Mouse (Mus musculus): ENCODE results near the gene Supt3. TPM values are rescaled to one million over a fixed set of nuclear protein-coding genes. Genes with fewer than 3 reads are reported as not detected.

Supt3 gene
- total RNA-seq, 2 experiments from 2014 or later, result 19.4 to 20.5 TPM

DNA sequence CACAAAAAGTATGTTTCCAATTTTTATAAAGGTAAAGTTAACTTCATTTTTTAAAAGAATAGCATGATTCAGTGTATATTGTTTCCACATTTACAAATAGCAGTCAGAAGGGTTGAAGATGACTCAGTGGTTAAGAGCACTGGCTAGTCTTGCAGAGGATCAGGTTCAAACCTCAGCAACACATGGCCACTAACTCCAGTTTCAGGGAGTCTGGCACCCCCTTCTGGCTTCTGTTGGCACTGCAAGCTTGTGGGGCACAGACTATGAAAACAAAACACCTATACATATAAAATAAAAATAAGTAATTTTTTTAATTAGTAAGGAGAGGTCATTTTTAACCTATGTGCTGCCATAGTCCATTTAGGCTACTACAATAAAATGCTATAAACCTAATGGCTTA is 268.9 kb downstream of the Supt3 start:
- ATAC-seq (replicated peaks; ENCODE audit: low FRiP score, poor library complexity, severe bottlenecking), result no peak

DNA sequence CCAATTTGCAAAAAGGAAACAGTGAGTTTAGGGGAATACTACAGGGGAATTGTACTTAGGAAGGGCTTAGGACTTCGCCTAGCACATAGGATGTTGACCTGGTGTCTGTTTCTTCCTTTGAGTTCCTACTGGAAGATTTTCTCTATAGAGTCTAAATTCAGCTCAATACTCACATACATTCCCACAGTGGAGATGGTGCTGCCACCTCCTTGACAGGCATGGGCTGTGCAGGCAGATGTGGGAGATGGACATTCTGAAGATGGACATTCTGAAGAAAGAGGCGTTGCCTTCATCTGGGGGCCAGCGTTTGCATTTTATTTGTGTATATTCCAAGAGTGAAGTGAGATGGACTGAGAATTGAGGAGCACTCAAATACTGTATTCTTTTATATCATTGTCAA is 269.6 kb downstream of the Supt3 start:
- no peak for ATAC-seq (replicated peaks; ENCODE audit: low FRiP score, poor library complexity, severe bottlenecking)

DNA sequence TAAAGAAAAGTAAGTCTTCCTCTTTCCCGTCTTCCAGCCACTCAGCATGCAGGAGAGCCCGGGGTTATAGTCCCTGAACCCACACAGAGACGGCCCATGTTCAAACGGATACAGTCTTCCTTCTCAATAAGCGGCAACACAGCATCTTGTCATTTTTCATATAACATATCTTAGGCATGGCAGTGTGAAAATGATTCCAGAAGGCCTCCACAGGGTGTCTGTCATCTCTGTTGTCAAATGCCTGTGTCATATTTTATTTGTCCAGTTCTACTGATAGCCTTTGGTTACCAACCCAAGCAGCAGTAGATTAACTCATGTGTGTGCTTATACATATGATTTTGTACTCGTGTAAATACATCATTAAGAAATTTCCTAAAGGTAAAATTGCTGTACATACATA is 270.3 kb downstream of the Supt3 start:
- ATAC-seq (replicated peaks; ENCODE audit: low FRiP score, poor library complexity, severe bottlenecking), result no peak

DNA sequence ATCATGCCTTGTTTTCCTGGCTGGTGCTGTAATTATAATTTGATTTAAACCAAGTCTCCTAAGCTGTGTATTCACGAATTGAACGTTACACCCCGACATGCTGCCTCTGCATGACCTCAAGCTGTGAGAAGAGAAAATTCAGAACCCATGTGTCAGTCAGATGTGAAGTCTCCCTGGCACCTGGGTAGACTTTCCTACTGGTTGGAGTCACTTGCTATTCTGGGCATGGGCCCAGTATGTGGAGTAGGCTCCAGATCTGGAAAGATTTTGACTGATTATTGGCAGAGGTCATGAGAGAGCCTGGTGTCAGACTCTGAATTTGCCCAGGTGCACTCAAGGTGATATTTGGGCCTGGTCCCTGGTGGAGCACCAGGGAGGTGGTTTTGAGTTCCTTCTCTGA is 275.0 kb downstream of the Supt3 start:
- ATAC-seq (replicated peaks; ENCODE audit: low FRiP score, poor library complexity, severe bottlenecking), result no peak

DNA sequence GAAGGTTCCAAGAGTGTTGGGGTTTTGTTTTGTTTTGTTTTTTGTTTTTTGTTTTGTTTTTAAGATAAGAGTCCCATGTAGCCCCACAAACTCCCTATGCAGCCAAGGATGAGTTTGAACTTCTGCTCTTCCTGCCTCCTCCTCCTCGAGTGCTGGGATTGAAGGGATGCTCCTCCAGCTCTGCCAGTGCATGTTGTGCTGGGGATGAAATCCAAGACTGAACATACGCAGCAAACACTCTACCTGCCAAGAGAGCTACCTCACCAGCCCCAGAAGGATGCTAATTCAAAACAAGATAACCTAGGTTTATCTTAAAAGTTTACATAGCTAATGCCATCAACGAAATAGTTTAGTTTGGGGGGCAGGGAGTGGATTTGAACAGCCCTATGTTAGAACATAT is 276.4 kb downstream of the Supt3 start:
- ATAC-seq (replicated peaks; ENCODE audit: low FRiP score, poor library complexity, severe bottlenecking), result no peak

DNA sequence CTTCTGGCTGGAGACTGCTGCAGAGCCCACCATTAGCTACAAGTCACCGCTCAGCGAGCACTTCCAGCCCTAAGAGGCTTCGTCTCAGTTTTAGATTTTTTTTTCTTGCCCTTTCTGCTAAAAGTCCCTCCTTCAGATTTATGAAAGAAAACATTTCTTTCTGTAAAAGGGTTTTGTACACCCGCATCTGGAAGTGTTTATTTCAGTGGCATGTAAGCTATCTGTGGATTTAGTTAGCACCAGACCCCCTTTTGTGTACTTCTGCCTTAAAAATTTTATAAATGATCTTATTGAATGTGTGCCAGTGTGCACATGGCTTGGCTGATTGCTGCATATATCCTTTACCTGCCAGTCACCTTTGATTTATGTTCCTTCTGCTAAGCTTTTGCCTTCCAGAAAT is 277.6 kb downstream of the Supt3 start:
- ATAC-seq (replicated peaks; ENCODE audit: low FRiP score, poor library complexity, severe bottlenecking), result no peak

DNA sequence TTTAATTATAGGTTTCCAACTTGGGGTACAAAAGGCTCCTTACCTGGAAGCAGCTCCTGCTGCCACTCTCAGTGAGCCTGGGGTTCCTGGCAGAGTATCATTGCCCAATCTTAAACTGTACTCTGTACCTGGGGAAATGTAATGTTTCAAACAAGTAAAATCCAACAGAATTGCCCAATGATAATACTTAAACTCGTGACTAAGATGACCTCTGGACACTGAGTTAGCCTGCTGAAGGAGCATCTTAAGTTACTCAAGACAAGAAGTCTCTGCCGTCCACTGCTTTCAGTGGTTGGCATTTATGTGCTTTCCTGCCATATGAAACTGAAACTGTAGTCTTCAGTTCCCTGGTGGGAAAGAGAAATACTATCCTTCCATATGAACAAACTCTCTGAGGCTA is 279.9 kb downstream of the Supt3 start:
- no peak for ATAC-seq (replicated peaks; ENCODE audit: low FRiP score, poor library complexity, severe bottlenecking)

DNA sequence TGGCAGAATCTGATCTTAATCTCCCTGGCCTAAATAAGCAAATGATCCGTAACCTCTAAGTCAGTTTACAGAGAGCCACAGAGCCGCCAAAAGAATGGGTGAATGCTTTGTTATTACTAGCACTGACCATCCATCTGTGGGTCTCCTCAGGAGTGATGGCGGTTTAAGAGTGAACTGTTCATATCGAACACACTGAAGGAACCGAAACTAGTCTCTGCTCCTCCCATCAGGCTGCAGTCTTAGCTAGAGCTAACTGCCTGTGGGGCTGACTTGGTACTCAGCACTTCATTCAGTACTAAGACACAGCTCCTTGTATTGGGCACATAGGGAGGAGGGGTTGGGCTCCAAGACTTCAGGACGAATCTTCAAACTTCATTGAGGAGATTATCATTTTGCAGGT is 280.8 kb downstream of the Supt3 start:
- ATAC-seq (replicated peaks; ENCODE audit: low FRiP score, poor library complexity, severe bottlenecking), result no peak

DNA sequence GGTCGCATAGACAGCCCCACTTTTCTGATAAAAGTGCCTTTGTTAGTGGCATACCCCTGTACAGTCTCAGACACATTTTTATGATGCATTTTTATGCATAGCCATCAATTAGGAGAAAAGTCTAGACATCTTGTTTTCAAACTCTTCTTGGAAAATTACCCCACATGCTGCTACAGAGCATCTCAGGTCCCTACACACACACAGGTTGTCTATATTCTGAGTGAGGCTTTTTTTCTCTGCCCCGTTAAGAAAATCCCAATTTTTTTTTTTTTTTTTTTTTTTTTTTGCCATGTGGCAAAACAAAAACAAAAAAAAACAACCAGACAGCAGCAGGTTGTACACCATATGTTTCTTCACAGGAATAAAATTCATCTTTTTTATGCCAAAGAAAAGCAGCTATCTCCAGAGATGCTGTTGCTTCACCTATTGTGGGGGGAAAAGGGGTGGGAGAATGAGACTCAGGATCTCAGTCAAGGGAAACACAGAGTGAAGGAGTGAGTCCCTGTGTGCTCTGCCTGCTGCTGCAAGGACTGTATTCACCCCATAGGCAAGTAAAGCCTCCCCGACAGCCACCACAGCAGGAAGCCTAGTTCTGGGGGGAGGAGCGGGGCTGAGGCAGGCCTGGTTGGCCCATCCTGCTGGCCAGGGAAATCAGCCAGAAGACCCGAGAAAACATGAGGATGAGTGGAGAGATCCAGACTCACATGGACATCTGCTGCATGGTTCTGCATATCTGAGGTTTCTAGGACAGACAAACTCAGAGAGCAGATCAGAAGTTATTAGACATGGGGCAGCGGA is 281.8 kb downstream of the Supt3 start:
- no peak for ATAC-seq (replicated peaks; ENCODE audit: low FRiP score, poor library complexity, severe bottlenecking)

DNA sequence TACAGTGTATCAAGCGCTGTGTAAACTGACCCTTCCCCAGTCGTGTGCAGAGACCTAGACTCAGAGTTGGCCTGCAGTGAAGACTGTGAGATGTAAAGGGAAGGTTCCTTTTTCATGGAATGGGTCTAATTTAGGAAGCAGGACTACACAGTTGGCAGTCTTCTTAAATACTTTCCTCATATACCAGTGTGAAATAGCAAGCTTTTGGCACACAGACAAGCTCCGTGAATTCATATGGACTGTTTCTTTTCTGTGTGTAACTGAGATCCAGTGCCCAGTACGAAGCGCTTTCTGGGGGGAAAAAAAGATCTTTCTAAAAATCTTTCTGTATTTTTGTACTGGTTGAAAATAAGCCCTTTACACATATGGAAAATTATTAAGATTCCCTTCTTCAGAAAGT is 286.8 kb downstream of the Supt3 start:
- ATAC-seq (replicated peaks; ENCODE audit: low FRiP score, poor library complexity, severe bottlenecking), result no peak

DNA sequence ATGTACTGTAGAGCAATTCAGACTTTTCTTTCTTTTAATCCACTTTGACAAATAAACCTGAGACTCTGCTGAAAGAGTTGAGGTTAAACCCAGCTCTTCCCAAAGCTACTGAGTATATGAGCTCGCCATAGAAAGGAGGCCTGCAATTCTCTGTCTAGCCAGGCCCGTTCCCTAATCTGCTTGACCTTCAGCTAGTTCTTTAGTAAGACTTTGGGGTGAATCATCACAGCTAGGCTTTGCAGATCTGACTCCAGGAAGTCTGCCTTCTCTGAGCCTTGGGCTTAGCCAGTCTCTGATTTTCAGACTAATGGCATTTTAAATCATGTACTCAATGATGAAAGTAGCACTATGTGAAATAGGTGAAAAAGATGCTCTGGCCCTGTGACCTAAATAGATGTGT is 288.5 kb downstream of the Supt3 start:
- no peak for ATAC-seq (replicated peaks; ENCODE audit: low FRiP score, poor library complexity, severe bottlenecking)

DNA sequence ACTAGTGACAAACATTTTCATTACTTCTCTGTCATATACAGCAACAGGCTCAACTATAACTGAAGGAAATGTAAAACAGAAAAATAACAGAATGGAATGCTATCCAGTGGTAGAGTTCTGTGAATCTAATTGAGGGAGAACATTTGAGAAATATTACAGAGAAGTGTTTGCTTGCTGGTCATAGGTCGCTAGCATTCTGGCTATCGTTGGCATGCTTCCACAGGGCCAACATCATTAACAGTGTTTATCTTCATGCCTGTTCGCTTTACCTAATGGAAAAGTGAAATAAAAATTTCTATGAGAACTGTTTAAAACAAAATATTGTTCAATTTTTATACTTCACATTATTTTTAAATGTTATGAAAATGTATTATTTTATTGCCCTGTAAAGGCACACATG is 290.5 kb downstream of the Supt3 start:
- no peak for ATAC-seq (replicated peaks; ENCODE audit: low FRiP score, poor library complexity, severe bottlenecking)

DNA sequence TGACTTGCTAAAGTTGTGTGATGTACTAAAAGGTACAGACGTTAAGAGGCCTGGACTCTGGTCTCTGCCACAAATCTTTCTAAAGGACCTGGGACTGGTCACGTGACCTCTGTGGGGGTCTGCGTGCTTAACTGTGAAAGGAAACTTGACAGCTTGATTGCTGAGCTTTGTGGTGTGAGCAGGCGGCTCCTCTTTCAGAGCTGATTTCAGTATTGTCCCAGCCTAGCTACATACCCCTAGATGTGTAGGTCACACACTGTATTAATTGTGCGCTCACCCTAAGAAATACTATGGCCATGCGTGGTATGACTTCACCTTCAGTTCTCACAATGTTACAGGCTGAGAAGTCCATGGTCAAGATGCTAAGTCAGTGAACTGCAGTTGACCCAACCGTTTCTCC is 291.4 kb downstream of the Supt3 start:
- ATAC-seq (replicated peaks; ENCODE audit: low FRiP score, poor library complexity, severe bottlenecking), result no peak

DNA sequence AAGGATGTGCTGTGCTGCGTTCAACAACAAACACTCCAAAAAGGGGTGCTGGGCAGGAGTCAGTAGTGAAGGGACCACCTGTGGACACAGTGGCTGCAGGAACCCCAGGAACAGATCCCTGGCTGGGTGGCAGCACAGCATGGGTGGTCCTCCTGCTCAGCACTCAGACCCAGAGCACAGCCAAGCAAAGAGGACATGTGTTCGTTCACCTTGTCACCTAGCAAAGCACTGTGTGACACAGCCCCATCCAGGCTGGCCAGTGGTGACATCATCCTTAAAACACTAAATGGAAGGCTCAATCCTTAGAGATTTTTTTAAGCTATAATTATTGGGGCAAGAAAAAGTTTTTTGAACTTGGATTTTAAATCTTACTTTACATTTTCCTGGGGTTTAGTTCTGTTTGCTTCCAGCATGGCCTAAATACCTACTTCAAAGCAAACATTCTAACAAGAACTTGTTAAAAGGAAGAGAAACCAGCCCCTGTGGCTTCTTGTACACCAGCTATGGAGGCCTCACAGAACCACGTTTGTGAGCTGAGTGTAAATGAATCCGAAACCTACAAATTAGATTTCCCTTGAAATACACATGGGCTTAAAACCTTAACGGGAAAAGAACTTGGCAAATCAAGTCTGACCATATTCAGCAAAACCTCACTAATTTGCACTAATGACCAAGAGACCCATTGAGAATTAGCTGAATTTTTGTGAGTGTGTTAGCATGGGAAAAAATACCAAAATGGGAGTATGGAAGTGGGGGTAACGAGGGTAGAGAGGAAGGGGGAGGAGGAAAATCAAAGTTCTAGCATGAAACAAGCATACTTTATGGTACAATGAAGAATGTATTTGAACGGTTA is 295.8 kb downstream of the Supt3 start:
- ATAC-seq (replicated peaks; ENCODE audit: low FRiP score, poor library complexity, severe bottlenecking), result no peak

DNA sequence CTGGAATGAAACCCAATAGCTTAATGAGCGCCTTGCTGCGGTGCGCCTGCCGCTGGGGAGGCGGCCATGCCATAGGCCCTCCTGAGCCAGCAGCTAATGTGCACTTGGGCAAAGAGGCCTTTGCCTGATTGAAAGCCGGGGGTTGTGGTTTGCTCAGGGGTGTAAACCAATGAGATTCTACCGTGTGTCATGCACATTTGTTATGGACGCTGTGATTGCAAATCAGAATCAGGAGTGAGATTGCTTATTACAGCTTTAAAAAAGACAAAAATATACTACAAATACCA is 296.3 kb downstream of the Supt3 start:
- ATAC-seq (replicated peaks; ENCODE audit: low FRiP score, poor library complexity, severe bottlenecking), result no peak

DNA sequence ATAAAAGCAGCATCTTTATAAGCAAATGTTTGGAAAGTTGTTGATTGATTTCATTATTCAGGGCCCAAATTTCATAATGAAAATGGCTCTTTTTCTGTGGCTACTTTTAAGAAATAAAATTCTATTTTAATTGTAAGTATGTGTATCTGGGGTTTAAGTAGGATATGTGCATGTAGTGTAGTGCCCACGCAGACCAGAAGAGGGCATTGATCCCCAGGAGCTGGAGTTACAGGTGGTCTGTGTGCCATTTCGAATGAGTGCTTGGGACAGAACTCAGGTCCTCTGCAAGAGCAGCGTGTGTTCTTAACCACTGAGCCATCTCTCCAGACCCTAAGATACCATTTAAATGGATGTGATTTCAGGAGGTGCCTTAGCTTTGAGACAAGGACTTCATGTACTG is 296.8 kb downstream of the Supt3 start:
- ATAC-seq (replicated peaks; ENCODE audit: low FRiP score, poor library complexity, severe bottlenecking), result no peak

DNA sequence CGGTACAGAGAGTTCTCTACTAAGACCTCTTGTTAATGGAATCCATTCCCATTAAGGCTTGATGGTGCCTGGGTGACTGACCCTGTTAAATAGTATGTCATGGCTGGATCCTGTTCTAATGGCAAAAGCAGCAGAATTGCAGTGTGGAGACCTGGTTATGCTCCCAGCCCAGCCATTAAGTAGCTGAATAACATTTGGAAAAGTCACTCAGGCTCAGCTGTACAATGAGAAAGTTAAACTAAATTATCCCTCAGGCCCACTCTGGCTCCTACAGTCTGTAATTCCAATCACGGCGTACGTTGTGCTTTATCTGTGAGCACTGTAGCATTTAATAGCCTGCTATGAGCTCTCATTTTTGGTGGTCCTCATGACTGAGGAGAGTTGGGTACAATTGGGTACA is 300.0 kb downstream of the Supt3 start:
- no peak for ATAC-seq (replicated peaks; ENCODE audit: low FRiP score, poor library complexity, severe bottlenecking)

DNA sequence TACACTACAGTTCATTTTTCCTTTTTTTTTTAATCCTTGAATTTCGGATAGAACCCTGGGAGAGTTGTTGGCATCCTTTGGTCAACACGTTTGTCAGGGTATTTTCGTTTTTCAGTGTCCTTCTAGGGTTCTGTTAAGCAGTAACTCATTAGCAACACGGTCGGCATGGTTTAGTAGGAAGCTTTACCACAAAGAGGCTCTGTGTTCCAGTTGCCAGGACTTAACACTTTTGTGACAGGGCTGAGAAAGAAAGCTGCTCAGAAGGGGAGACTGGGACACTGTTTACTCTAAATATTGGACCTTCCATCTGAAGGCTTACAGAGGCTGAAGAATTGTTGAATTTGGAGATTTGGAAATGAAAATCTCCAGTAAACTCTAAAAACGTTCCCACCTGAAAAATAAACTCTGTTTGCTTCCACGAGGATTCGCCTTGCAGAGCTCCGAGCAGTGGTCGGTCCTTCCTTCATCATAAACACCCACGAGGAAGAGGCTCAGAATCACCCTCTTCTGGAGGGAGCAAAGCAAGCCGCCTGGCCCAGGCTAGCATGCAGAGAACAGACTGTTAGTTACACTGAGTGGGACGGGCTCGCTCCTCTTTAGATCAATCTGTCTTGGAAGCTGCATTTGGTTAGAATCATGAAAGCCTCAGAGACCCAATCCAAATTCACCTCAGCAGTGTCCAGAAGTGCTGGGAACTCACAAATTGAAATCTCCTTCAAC is 301.1 kb downstream of the Supt3 start:
- no peak for ATAC-seq (replicated peaks; ENCODE audit: low FRiP score, poor library complexity, severe bottlenecking)

DNA sequence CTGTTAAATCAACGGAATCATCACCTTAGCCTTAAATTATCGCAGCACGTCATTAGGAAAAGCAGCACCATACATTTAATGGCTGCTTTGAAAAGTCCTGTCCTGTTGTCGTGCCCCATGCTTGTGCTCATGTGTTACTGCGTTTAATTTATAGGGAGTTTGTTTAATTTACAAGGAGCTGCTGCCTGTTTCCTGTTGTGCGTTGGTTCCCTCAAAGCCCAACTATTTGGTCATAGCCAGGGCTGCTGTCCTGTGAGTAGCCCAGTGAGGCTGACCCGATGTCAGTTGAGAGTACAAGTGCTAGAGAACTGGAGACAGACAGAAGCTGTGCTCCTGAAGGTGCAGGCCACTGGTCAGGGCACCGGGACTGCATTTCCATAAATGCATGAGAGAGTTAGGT is 304.6 kb downstream of the Supt3 start:
- ATAC-seq (replicated peaks; ENCODE audit: low FRiP score, poor library complexity, severe bottlenecking), result no peak

DNA sequence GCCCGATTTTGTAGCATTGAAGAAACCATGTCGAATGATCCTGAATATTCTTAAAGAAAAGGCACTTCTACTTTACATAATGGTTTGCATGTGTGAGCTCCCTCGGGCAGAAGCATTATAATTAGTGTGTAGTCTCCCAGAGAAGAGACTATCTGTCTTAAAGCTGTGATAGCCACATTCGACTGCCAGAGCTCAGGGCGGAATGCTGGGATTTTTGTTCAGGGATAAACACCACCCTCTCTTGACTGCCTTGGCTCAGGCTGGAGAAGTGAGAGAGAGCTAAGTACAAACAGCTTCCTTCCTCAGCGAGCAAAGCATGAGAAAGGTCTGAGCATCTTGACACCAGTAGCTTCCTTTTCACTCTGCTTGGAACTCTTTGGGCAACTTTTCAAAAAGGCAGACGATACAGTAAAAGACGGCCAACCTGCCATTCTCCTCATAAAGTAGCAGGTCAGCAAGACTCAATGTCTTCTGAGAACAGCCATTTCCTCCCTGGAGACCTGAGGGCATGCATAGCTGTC is 305.1 kb downstream of the Supt3 start:
- ATAC-seq (replicated peaks; ENCODE audit: low FRiP score, poor library complexity, severe bottlenecking), result no peak

DNA sequence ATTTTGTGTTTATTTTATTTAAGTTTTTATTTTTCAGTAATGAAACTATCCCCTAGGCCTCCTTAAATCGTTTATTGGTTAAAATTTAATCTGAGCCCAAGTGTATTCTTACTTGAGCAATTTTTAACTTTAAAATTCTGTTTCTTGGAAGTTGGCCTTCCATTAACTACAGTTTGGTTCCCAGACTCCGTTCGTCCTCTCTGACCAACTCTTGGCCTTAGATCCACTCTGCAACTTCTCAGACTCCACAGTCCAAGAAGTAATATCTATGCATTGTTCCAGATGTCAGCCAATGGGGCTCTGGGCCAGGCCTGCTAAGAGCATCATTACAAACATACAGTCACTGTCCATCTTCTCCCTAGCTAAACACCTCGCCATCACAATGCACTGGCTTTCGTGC is 309.4 kb downstream of the Supt3 start:
- ATAC-seq (replicated peaks; ENCODE audit: low FRiP score, poor library complexity, severe bottlenecking), result no peak

Measured in erythroid progenitor cell, adult 5-6 weeks (primary cell).